Comparison of ENCODE assay signal across 23 mouse cellular contexts in the genomic region with DNA sequence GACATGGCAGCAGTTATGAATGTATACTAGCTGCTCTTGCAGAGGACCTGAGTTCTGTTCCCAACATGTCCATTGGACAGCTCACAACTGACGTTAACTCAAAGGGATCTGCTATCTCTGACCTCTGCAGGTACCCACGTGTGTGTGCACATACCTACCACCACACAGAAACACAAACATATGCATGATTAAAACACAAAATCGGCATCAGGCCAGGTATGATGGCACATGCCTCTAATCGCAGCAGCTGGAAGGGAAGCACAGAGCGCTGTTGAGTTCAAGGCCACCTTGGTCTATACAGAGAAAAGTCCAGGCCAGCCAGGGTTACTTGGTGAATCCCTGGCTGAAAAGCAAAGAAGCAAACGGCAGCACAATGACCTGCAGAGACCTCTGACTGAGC. TPM values are rescaled to one million over a fixed set of nuclear protein-coding genes. Genes with fewer than 3 reads are reported as not detected.
DNase-seq lines count a peak whose midpoint lies in the region; ATAC-seq and TF ChIP-seq lines count a peak whose summit lies in the region.
"Had no signal": no experiment of that assay in that cellular context is flagged by ENCODE, and none has a peak within 500 bp of the region (broad histone marks: within the 10 kb centered on the region; RNA-seq: fewer than 3 reads in every experiment).

No protein-coding gene starts in this region.

- no peak overlapping the region for H3K4me2 ChIP-seq in liver, postnatal 0 days (ENCODE audit: low read depth, low read length)
- no peak overlapping the region for H3K4me2 ChIP-seq in liver, embryonic 12.5 days
- H3K4me2 ChIP-seq: forebrain, embryonic 13.5 days; heart, embryonic 11.5 days; hindbrain, embryonic 14.5 days had no signal

- no peak overlapping the region for H3K4me3 ChIP-seq in heart, embryonic 10.5 days
- no peak overlapping the region for H3K4me3 ChIP-seq in liver, postnatal 0 days (ENCODE audit: low read depth, low read length)
- no peak overlapping the region for H3K4me3 ChIP-seq in liver, embryonic 12.5 days
- H3K4me3 ChIP-seq: forebrain, embryonic 10.5 days; forebrain, embryonic 13.5 days; heart, adult 2 months had no signal

- TF ChIP-seq EP300 in liver, postnatal 0 days (IDR thresholded peaks at IDR 0.05; ENCODE audit: low read depth) = no peak

- WGBS in heart, embryonic 10.5 days = 85% methylated on average over 6 of the region's 6 CpGs
- 63% methylated on average over 6 of the region's 6 CpGs for WGBS in liver, postnatal 0 days (ENCODE audit: insufficient replicate concordance)
- 71% methylated on average over 6 of the region's 6 CpGs for WGBS in liver, embryonic 12.5 days (ENCODE audit: insufficient replicate concordance)

- intact Hi-C loops in heart, postnatal 25 days (cut with DNase I) = no loop called here

- TF ChIP-seq CTCF in liver, postnatal 0 days (IDR thresholded peaks at IDR 0.05; ENCODE audit: low read depth) = no peak

- no peak overlapping the region for H3K27ac ChIP-seq in heart, embryonic 10.5 days
- no peak overlapping the region for H3K27ac ChIP-seq in liver, postnatal 0 days (ENCODE audit: low read depth)
- no peak overlapping the region for H3K27ac ChIP-seq in liver, embryonic 12.5 days
- H3K27ac ChIP-seq: forebrain, embryonic 10.5 days; forebrain, embryonic 13.5 days; heart, adult 2 months; hindbrain, embryonic 14.5 days; hindbrain, postnatal 0 days had no signal

- no peak overlapping the region for H3K9ac ChIP-seq in liver, postnatal 0 days (replicated peaks)
- no peak overlapping the region for H3K9ac ChIP-seq in liver, embryonic 12.5 days
- H3K9ac ChIP-seq: forebrain, embryonic 13.5 days; hindbrain, embryonic 14.5 days had no signal

- no peaks in the 10 kb centered on the region for H3K4me1 ChIP-seq in heart, embryonic 10.5 days
- H3K4me1 ChIP-seq in liver, postnatal 0 days (ENCODE audit: insufficient read depth) = peaks cover 5% of the 10 kb centered on the region; the same call in 1 of the 2 replicates
- 0 out of 2 replicates have a peak, but pooled peaks cover 13% of the 10 kb centered on the region for H3K4me1 ChIP-seq in liver, embryonic 12.5 days
- H3K4me1 ChIP-seq: forebrain, embryonic 10.5 days; forebrain, embryonic 13.5 days had no signal

- H3K36me3 ChIP-seq in heart, embryonic 10.5 days = peaks cover 15% of the 10 kb centered on the region
- H3K36me3 ChIP-seq in liver, postnatal 0 days (replicated peaks; ENCODE audit: insufficient read depth, low read length) = peaks cover 11% of the 10 kb centered on the region
- H3K36me3 ChIP-seq in liver, embryonic 12.5 days = peaks cover 37% of the 10 kb centered on the region

- peak; percentile 80 for ATAC-seq in liver, postnatal 0 days
- no peak for ATAC-seq in liver, embryonic 12.5 days
- ATAC-seq: activated CD4-positive, CD25-positive, alpha-beta regulatory T cell, adult 4 months; CD4-positive, CD25-positive, alpha-beta regulatory T cell, adult 4 months; forebrain, embryonic 13.5 days; forebrain, embryonic 16.5 days; hindbrain, postnatal 0 days; inflammation-experienced regulatory T-cells, adult 6 months had no signal

- DNase-seq in heart, embryonic 10.5 days (ENCODE audit: low spot score) = peak; percentile 13
- no peak for DNase-seq in heart, postnatal 25 days (ENCODE audit: low spot score)
- DNase-seq in kidney, adult 9 months = peak; percentile 27
- no peak for DNase-seq in kidney, postnatal 25 days
- peak; percentile 20 for DNase-seq in liver, postnatal 0 days
- DNase-seq: adrenal gland, adult 8-10 months; adrenal gland, postnatal 25 days; cerebellum, adult 11-12 months; cerebellum, adult 8-10 months; cerebellum, postnatal 10 days; gastrocnemius, postnatal 25 days; heart, adult 2 months; heart, postnatal 36 days had no signal

- no peaks in the 10 kb centered on the region for H3K27me3 ChIP-seq in heart, embryonic 10.5 days (ENCODE audit: insufficient read depth, poor library complexity, severe bottlenecking)
- no peaks in the 10 kb centered on the region for H3K27me3 ChIP-seq in liver, postnatal 0 days (ENCODE audit: insufficient read depth, low read length)
- no peaks in the 10 kb centered on the region for H3K27me3 ChIP-seq in liver, embryonic 12.5 days (replicated peaks)
- H3K27me3 ChIP-seq: forebrain, embryonic 13.5 days had no signal

- no peaks in the 10 kb centered on the region for H3K9me3 ChIP-seq in heart, embryonic 10.5 days
- H3K9me3 ChIP-seq in liver, postnatal 0 days (ENCODE audit: low read length) = no peaks in the 10 kb centered on the region
- no peaks in the 10 kb centered on the region for H3K9me3 ChIP-seq in liver, embryonic 12.5 days (replicated peaks)
- H3K9me3 ChIP-seq: forebrain, embryonic 10.5 days; forebrain, embryonic 13.5 days had no signal

RNA-seq across cellular contexts. Expression of gene Oxsr1, which starts 24.5 kb away (rescaled TPM):
- polyA plus RNA-seq in heart, embryonic 10.5 days (2016; fragmentation: Nextera tagmentation; extraction: Ambion mirVana) = 12.0 and 13.6 TPM in 2 replicates
- total RNA-seq in heart, postnatal 25 days (2021) = 10 to 100 TPM; 43.8 to 44.2 TPM
- 3.8 and 4.1 TPM in 2 replicates for polyA plus RNA-seq in liver, postnatal 0 days (2015; fragmentation: Nextera tagmentation; extraction: Ambion mirVana)
- polyA plus RNA-seq in liver, embryonic 12.5 days (2016; fragmentation: Nextera tagmentation; extraction: Ambion mirVana) = 11.1 and 12.2 TPM in 2 replicates

RNA-seq across cellular contexts. Expression of gene Acaa1a, which starts 41.8 kb away (rescaled TPM):
- polyA plus RNA-seq in heart, embryonic 10.5 days (2016; fragmentation: Nextera tagmentation; extraction: Ambion mirVana) = 86.5 and 91.8 TPM in 2 replicates
- 10 to 100 TPM; 83.0 to 88.6 TPM for total RNA-seq in heart, postnatal 25 days (2021)
- 132 and 141 TPM in 2 replicates for polyA plus RNA-seq in liver, postnatal 0 days (2015; fragmentation: Nextera tagmentation; extraction: Ambion mirVana)
- polyA plus RNA-seq in liver, embryonic 12.5 days (2016; fragmentation: Nextera tagmentation; extraction: Ambion mirVana) = 38.0 and 43.1 TPM in 2 replicates

RNA-seq across cellular contexts. Expression of gene Myd88, which starts 43.5 kb away (rescaled TPM):
- polyA plus RNA-seq in heart, embryonic 10.5 days (2016; fragmentation: Nextera tagmentation; extraction: Ambion mirVana) = 11.4 and 11.6 TPM in 2 replicates
- 10 to 100 TPM; 12.2 to 14.3 TPM for total RNA-seq in heart, postnatal 25 days (2021)
- polyA plus RNA-seq in liver, postnatal 0 days (2015; fragmentation: Nextera tagmentation; extraction: Ambion mirVana) = 15.6 and 16.7 TPM in 2 replicates
- 21.3 and 22.2 TPM in 2 replicates for polyA plus RNA-seq in liver, embryonic 12.5 days (2016; fragmentation: Nextera tagmentation; extraction: Ambion mirVana)

RNA-seq across cellular contexts. Expression of gene Xylb, which starts 59.5 kb away (rescaled TPM):
- 2.0 and 5.5 TPM in 2 replicates for polyA plus RNA-seq in heart, embryonic 10.5 days (2016; fragmentation: Nextera tagmentation; extraction: Ambion mirVana)
- total RNA-seq in heart, postnatal 25 days (2021) = under 1 TPM; 0.16 to 0.42 TPM
- polyA plus RNA-seq in liver, postnatal 0 days (2015; fragmentation: Nextera tagmentation; extraction: Ambion mirVana) = 8.2 and 9.2 TPM in 2 replicates
- 4.6 and 5.0 TPM in 2 replicates for polyA plus RNA-seq in liver, embryonic 12.5 days (2016; fragmentation: Nextera tagmentation; extraction: Ambion mirVana)

Comparison
In these comparisons a context has a peak if more than half of its experiments do, and no peak if none do; other contexts are left out.
1. DNase-seq: peak in heart, embryonic 10.5 days (single experiment), kidney, adult 9 months (single experiment) and liver, postnatal 0 days (single experiment); none in heart, postnatal 25 days (single experiment) and kidney, postnatal 25 days (0 of 2).